Mouse (Mus musculus): ENCODE data around the gene Antxrl.

GRCm38 (mm10) chr14:34050101-34050779 lies 2.3 kb upstream of the Antxrl start:
- TF ChIP-seq CTCF (IDR thresholded peaks at IDR 0.05; ENCODE audit: low read depth), result no peak
- TF ChIP-seq EP300 (optimal IDR thresholded peaks at IDR 0.05), result no peak
